Mouse (Mus musculus): ENCODE measurements at regions not wholly inside any gene's neighbourhood (a gene's known extent, or its start where the extent isn't known, plus 50 kb on each side); places are given as distances from the start of the nearest gene placed in this dataset.

DNA sequence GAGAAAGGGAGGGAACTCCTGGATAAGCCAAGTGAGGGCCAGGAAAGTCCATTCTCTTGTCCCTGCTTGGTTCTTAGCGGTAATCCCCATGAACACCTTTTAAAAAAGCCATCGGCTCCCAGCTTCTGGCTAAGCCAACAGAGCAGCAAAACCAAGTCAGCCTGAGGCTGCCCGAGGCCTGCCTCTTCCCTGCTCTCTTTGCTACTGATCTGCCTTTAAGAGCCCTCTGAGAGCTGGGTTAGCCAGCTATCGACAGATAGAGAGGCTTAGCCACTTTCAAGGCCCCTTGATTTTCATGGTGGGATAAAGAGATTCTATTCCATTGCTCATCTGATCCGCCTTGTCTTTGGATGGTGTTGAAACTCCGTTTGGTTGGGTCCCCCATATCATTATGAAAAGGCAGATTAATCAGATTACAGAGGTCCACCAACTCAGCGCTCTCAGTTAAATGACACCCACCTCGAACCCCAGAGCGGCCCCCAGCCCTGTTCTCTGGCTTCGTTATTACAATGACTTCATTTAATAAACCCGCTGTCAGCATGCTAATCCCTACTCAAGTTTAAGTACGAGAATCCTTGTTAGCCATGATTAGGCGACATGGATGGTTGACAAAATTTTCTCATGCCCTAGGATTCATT lies 66.1 kb downstream of the Slc4a3 start:
- DNase-seq: no peak

DNA sequence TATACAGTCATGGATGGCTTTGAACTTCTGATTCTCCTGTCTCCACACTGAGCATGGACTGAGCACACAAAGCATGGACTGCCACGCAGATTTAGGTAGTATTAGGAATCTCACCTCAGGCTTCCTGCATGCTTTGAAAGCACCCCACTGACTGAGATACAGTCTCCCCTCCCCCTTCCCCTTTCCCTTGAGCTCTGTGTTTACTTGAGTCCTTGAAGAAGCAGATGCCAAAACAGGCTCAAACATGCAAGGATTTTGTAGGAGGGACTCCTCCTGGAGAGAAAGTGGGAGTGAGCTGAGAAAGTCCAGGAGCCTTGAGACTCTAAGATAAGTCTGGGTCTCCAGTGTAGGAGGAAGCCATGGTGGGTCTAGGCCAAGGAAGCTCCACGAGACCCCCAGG lies 67.1 kb downstream of the Slc4a3 start:
- no peak for DNase-seq

DNA sequence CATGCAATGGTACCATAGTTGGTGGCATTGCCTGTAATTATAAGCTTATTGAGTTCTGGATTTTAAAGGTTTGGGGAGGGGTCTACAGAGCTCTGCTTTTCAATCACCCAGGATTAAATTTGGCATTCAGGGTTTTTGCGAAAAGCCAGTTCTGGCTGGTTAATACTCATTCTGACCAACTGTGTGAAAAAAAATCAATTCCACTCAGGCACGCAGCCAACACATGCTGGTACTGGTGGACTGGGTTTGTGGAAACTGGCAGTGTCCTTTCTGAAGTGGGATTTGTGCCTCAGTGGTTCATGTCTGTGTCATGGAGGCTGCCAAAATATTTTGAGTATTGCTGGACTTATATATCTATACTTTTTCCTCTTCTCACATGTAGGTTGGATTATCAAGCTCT lies 70.9 kb downstream of the Slc4a3 start:
- DNase-seq: no peak

DNA sequence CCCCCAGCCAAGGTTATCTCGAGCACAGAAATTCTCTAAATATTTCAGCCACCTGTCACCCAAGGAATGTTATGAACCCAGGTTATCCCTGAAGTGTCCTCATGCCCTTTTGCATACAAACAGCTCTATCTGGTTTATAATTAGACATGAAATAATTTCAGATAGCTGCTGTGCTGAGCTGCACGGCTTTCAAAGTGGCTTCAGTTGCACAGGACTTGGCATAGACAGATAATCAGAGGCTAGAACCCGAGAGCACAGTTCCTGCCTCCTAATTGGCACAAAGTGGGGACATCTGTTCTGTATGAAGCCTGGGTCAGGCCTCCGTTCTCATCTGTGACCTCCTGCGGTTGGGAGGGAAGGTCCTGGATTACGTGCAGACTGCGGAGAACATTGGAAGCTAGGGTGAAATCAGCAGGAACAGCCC lies 72.3 kb downstream of the Slc4a3 start:
- DNase-seq: no peak

DNA sequence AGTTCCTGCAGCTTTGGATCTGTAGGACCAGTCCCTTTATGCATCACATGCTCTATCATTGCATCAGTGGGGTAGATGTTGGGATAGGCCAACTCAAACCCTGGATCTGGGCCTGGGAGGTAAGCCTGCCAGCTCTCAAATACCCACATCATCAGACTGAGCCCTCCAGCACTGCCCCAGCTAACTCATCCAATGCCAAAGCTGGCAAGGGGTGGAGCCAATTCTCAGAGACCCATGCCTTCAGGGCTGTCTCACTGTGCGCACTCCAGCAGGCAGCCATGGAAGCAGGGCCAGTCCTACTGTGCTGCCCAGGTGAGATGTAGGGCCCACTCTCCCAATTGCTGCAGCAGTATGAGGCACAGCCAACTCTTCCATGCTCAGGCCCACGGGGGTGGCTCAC lies 84.2 kb downstream of the Slc4a3 start:
- no peak for DNase-seq

DNA sequence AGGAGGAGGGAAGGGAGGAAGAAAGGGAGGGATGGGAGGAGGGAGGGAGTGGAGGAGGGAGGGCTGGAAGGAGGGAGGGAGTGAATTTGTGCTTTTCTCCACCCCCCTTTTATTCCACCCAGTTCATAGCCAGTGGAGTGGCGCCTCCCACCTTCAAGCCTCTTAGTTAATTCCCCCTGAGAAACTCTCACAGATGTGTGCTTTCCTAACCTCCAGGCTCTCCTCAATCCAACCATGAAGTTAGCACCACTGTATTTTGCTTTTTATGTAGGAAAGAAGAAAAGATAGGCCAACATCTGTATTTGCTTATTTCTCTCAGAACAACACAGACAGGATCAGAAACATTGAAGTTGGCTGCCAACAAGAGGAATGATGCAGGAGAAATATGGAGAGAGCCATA lies 85.7 kb downstream of the Slc4a3 start:
- no peak for DNase-seq

DNA sequence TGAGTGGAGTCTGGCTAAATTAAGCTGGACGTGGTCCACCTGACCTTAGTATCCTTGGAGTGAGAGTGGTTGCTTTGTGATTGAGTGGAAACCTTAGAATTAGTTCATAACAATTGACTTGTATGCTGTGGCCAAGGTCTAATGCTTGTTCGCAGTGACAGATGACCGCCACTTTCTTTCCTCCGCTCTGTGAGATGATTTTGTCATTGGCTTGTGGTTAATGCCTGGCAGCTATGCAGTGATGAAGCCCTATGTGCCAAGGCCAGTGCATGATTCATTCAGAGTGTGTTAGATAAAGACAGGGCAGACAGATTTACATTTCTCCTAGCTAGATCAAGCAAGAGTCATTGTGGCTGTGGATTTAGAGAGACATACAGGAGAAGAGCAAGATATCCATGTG lies 89.5 kb downstream of the Slc4a3 start:
- no peak for DNase-seq

DNA sequence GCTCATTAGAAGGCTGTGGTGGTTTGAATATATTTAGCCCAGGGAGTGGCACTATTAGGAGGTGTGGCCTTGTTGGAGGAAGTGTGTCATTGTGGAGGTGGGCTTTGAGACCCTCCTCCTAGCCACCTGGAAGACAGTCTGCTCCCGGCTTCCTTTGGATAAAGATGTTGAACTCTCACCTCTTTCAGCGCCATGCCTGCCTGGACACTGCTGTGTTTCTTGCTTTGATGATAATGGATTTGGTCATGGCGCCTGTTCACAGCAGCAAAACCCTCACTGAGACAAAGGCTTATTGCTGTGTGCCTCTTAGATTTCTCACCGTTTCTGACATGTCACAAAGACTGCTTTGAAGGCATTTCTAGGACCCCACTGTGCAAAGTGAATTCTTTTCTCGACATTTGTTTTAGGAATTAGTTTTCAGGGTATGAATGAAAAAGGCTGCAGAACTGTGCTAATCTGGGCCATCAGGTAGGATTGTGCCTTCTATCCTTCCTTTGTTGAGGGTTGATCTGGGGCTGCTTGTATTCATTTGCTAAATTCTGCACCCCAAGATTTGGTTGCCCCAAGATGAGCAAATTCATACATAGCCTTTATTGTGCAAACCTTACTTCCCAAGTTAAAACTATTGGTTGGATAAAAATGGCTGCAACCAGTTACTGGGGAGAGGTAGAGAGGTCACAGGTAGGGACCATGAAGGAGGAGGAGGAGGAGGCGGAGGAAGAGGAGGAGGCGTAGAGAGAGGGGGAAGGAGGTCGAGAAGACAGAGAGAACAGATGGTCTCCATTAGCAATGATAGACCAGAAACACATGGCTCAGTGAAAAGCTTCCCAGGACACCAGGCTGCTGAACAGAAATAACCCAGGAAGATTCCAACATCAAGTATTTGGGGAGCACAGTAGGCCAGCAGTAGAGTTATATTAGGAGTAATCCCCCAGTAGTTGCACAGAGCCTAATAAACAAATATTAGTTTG lies 93.2 kb downstream of the Slc4a3 start:
- no peak for DNase-seq

DNA sequence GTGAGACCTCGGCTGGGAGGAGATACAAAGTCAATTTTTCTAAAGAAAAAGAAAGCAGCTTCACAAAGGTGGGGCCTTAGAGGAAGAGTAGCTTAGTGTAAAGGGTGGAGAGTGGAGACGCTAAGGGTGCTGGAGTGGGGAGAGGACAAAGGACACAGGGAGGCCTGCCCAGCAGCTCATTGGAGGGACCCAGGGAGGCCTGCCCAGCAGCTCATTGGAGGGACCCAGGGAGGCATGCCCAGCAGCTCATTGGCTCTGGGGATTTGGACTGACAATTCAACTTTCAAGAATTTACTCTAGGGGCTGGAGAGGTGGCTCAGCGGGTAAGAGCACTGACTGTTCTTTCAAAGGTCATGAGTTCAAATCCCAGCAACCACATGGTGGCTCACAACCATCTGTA lies 96.4 kb downstream of the Slc4a3 start:
- no peak for DNase-seq

DNA sequence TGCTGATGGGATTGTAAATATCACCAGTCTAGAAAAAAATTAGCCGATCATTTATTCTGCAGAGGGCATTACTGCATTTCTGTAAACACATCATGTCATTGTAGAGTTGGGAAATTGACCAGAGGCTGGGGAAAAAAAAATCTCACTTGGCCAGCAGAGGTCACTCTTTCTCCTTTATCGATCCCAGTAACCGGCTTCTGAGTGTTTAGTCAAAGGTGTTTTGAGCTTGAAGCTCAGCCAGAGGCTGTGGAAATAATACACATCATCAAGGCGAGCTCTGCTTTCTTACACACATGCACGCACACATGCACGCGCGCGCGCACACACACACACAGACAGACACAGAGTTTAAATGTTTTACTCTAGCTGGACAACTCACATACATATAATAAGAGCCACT lies 106.5 kb downstream of the Slc4a3 start:
- peak; percentile 34 for DNase-seq

DNA sequence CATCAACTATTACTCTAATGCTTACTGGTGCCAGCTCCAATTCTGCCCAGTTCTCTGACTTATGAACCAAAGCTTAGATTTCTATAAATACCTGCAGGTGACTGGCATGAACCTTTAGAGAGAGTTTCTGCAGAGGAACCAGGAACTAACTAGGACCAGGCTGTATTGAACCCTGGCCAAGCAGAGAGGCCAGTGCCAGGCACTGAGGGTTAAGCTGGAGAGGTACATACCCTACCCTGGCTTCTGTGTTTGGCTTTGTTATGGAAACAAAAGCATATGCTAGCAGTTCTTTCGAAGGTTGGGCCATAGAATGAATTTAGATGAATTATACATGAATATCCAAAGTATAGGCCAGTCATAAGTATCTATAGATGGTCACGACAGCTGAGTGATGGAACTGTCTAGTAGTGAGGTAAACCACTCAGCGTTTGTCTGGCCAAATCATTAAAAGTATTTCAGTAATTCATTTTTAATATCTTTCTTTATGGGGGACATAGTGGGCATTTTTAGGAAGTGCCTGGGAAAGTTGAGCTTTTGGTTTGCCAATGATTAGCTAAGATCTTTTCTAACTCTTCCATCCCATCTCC lies 107.0 kb downstream of the Slc4a3 start:
- no peak for DNase-seq

DNA sequence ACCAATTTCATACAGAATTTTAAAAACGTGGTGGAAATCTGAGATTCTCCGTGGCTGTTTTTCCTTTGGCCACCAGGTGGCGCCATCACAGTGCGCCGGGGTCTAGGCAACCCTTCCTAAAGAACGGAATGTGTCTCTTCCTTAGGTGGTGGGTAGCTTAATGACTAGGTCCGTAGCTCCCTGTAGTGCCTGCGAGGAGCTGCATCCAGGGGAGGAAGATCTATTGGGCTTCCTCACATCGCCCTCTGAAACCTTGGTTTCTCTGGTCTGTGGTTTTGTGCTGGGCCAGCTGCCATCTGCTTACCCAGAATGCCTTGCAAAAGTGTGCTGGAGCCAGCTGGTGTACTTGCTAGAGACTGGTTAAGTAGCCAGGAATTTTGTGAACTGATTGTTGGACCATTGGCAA lies 107.6 kb downstream of the Slc4a3 start:
- DNase-seq: peak; percentile 65

DNA sequence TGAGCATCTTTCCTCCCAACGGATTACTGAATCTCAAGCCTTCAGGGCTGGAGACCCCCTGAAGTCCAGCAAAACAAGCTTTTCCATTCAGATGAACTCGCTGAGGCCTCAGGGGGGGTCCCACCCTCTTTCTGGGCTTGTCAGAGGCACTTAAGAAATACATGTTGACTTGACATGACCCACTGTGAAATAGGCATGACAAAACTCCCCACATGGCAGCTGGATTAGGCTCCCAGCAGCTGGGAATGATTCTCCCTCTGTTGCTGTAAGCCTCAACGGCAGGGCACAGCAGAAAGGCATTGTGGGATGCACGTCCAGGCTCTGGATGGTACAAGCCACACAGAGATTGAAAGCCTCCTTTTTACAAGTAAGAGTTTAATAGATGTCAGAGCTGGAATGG lies 110.5 kb downstream of the Slc4a3 start:
- no peak for DNase-seq

DNA sequence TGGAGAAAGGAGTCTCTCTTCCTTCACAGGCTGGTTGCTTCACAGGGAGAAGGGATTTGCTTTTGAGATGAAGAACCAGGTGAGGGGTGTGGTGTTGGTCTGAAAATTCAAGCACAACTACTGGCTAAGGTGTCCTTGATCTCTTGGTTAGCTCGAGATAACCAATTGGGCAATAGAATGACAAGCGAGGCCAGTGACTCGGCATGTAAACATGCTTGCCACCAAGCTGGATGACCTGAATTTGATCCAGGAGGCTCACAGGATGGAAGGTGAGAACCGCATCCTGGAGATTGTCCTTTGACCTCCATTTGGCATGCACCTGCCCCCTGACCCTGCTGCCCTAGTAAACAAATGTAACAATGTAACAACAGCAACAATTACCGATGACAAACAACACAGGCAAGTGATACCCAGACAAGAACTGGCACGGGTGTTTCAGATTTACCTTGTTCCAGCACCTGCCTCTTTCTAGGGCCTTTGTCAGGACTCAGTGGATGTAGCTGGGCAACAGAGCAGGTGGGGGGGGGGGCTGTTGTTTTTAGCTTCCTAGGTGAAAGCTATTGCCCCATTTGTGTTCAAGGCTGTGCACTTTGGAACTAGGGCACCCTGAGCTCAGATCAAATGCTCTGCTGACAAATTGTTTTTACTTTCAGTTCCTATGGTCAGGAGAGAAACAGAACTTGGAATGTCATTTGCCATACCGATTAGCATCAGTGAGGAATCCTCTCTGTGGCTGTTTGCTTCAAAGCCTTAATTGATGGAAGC lies 114.5 kb downstream of the Slc4a3 start:
- DNase-seq: no peak

DNA sequence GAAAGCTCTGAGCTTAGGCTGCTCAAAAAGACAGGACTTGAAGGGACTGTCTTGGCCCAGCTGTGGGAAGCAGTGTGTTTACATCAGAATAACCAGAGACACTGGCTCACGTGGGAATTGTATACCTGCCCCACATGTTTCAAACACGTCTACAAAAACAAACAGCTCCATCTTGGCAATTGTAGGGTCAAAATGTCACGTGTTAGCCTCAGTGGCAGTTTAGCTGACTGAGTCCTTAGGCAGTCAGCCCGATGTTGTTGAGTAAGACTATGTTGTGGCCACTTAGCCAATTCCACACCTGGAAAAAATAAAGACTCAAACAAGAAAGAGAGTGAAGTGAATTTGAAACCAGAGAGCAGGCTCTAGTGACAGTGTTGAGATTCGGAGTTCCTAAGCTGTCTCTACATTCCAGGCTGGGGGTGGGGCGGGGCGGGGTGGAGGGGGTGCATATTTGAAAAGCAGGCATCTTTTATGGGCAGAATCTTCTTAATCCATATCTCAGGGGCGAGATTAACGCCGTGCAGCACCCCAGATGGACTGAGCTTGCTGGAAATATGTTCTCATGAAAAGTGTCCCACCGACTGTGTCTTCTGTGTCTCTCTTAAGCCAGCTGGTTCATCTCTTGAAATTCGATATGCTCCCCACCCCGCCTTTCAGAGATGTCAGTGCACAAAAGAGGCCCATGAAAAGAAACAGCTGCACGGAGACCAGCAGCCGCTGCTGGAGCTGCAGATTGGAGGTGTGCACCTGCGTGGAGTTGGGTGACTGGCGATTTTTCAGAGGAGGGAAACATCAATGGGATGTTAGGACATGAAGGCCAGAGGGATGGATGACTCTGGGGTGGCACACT lies 116.3 kb downstream of the Slc4a3 start:
- DNase-seq: no peak

DNA sequence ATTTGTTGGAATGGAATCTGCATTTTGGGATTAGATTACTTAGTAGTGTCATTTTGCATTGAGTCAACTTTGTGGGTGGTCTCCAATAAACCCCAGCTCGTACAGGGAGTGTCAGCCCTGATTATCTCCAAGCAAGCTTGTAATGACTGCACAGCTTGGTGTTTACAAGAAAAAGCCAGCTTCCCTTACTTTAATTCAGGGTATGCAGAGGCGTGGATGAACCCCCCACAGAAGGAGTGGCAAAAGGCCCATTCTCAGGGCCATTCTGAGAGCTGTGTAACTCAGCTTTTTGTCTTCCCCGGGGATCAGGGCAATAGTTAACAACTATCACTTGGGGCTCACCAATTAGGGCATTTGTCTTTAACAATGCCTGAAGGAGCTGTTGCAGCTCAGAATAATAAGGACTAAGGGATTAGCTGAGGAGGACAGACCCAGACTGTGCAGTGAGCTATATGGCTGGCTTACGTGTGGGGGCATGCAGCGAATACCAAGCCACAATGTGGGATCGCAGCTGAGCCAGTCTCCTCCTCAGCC lies 121.7 kb downstream of the Slc4a3 start:
- no peak for DNase-seq

DNA sequence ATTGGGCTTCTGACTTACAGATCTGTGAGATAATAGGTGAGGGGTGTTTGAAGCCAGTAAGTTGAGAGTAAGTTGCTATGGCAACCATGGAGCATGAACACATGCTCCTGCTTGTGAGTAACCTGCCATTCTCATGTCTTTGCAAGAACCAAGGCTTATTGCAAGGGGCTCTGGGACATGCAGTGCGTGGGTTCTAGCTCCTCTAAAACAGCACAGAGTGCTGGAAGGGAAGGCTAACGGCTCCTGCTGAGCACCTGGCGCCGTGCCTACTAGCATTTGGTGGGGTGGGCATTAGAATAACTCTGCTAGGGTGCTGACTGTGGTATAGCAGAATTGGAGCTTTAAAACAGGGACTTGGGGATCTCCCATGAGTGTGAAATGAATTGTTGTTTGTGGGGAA lies 130.2 kb downstream of the Slc4a3 start:
- DNase-seq: no peak

DNA sequence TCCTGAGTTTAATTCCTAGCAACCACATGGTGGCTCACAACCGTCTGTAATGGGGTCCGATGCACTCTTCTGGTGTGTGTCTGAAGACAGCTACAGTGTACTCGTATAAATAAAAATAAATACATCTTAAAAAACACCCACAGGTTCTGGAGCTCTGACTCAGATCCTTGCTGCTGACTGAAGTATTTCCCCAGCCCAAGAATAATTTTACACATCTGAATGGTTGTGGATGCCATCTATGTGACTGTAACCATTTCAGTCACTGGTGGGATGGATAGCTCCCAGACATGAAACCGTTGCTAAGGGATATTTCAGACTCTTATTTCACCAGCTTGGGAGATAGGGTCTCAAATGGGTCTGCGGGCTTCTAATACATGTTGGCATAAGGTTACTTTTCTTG lies 131.6 kb downstream of the Slc4a3 start:
- no peak for DNase-seq

DNA sequence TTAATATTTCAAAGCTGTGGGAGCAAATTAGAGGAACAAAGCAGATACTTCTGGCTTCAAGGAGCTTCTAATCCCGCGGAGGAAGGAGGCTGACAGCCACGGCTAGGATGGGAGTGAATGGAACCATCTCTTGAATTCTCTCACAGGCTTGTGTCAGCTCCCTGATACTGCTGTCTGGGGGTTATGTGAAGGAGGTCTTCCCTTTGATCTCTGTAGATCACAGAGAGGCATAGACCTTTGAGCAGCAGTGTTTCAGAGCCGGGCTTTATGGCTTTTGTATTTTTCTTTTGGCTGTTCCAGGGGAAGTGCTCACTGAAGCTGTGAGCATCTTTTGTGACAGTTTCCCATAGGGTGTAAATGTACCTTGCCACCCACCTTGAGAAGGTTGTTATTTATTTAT lies 132.2 kb downstream of the Slc4a3 start:
- DNase-seq: no peak

DNA sequence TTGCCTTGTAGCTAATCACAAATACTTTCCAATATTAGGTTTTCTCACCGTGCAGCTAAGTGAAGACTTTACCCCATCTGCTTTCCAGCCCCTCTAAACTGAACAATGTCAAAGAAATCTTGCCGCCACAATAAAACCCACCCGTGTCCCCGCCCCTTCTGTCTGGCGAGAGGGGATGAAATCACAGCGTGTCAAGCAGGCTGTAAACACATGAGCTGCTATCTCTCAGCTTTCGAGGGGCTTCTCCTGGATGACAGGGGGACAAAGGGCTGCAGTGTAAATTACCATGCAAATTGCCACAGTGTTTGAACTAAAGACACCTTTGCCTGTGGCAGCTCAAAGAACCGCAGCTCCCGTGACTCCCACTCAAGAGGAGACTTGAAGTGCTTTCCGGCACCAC lies 134.3 kb downstream of the Slc4a3 start:
- DNase-seq: no peak

DNA sequence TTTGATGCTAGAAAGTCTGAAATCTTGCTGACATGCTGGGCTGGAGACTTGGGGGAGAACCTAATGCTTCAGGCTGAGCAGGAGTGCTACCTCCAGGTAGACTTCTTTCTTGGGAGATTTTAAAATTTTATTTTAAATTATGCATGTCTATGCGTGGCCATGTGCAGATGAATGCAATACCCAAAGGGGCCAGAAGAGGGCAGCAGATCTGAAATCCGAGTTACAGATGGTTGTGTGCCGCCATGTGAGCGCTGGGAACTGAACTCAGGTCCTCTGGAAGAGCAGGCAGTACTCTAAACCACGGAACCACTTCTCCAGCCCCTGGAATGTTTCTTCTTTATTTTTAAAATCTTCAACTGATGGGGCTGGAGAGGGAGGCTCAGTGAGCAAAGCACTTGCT lies 135.8 kb downstream of the Slc4a3 start:
- DNase-seq: no peak
